9 mouse cellular contexts compared by ENCODE assay signal in the genomic region with DNA sequence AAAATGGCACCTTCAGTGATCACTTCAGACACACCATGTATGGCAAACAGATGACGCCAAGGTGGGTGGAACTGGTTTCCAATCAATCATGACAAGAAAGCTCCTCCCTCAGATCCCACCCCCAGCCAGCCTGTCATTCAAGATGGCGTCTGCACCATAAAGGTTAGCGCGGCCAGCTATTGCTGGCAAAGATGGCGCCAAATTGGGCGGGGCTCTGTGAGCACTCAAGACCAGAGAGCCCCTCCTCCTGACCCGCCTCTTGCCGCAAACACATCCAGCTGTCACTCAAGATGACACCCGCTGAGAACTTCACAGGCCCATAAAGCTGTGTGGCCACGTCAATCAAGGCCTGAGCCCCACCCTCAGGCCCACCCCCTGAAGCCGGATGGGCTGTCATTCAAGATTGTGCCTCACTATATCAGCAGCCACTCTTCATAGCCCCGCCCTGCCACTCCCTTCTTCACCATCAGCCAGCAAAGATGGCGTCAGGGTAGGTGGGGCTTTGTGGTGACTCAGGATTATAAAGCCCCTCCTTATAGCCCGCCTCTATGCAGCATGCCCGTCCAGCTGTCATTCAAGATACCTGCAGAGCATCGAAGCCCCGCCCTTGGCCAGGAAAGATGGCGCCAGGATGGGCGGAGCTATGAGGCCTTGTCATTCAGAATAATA. TPM values are rescaled to one million over a fixed set of nuclear protein-coding genes. Genes with fewer than 3 reads are reported as not detected.
DNase-seq lines count a peak whose midpoint lies in the region; ATAC-seq and TF ChIP-seq lines count a peak whose summit lies in the region.
"Had no signal": no experiment of that assay in that cellular context is flagged by ENCODE, and none has a peak within 500 bp of the region (broad histone marks: within the 10 kb centered on the region; RNA-seq: fewer than 3 reads in every experiment).

No protein-coding gene starts in this region.

- peaks cover 20% of the 10 kb centered on the region; the same call in 1 of the 2 replicates for H3K36me3 ChIP-seq in hindbrain, embryonic 14.5 days (replicated peaks; ENCODE audit: control insufficient read depth, insufficient read depth)
- no peaks in the 10 kb centered on the region for H3K36me3 ChIP-seq in lung, postnatal 0 days (ENCODE audit: insufficient read depth, low read length)

- H3K27me3 ChIP-seq in hindbrain, embryonic 14.5 days (ENCODE audit: control insufficient read depth, insufficient read depth, low read length), result no peaks in the 10 kb centered on the region
- no peaks in the 10 kb centered on the region for H3K27me3 ChIP-seq in lung, postnatal 0 days (replicated peaks; ENCODE audit: insufficient read depth, low read length)

- 49% methylated on average over 19 of the region's 19 CpGs for WGBS in hindbrain, embryonic 14.5 days
- WGBS in lung, postnatal 0 days, result 46% methylated on average over 19 of the region's 19 CpGs

- peaks cover 40% of the 10 kb centered on the region for H3K9me3 ChIP-seq in hindbrain, embryonic 14.5 days (ENCODE audit: control insufficient read depth, low read length)
- 0 out of 2 replicates have a peak, but pooled peaks cover 3% of the 10 kb centered on the region for H3K9me3 ChIP-seq in lung, postnatal 0 days (ENCODE audit: low read length)

- H3K9ac ChIP-seq in hindbrain, embryonic 14.5 days, result peak overlapping the region; percentile 49; the same call in 1 of the 2 replicates
- H3K9ac ChIP-seq in lung, postnatal 0 days (replicated peaks; ENCODE audit: low read depth), result no peak overlapping the region; the same call in 1 of the 2 replicates

- TF ChIP-seq EP300 in lung, postnatal 0 days (IDR thresholded peaks at IDR 0.05), result no peak

- H3K4me2 ChIP-seq in hindbrain, embryonic 14.5 days (replicated peaks), result peak overlapping the region; percentile 50
- peak overlapping the region; percentile 47 for H3K4me2 ChIP-seq in lung, postnatal 0 days (replicated peaks; ENCODE audit: low read depth, low read length)

- no peak for TF ChIP-seq CTCF in lung, postnatal 0 days (IDR thresholded peaks at IDR 0.05)

- no peaks in the 10 kb centered on the region for H3K4me1 ChIP-seq in hindbrain, embryonic 14.5 days (replicated peaks; ENCODE audit: control insufficient read depth, insufficient read depth, low read length)
- no peaks in the 10 kb centered on the region; the same call in 1 of the 2 replicates for H3K4me1 ChIP-seq in lung, postnatal 0 days (ENCODE audit: insufficient read depth, low read depth, low read length)

- peak overlapping the region; percentile 98 for H3K27ac ChIP-seq in hindbrain, embryonic 14.5 days
- H3K27ac ChIP-seq in lung, postnatal 0 days (ENCODE audit: low read length), result peak overlapping the region; percentile 94

- peak; percentile 84 for ATAC-seq in hindbrain, embryonic 14.5 days (ENCODE audit: low FRiP score)
- peak; percentile 79 for ATAC-seq in lung, postnatal 0 days
- no peak for ATAC-seq in granulocyte monocyte progenitor cell, adult 5-6 weeks (replicated peaks; ENCODE audit: poor library complexity, severe bottlenecking)

- H3K4me3 ChIP-seq in hindbrain, embryonic 14.5 days (replicated peaks; ENCODE audit: low read length), result peak overlapping the region; percentile 61
- H3K4me3 ChIP-seq in lung, postnatal 0 days (ENCODE audit: low read depth, low read length), result peak overlapping the region; percentile 63

- DNase-seq in adrenal gland, adult 2 months, result peak; percentile 93
- DNase-seq in cerebellum, postnatal 25 days, result peak; percentile 89 to 94
- peak; percentile 89 to 94 for DNase-seq in frontal cortex, postnatal 36 days (ENCODE audit: low spot score in 2 of 2)
- DNase-seq in hindbrain, embryonic 14.5 days (ENCODE audit: low spot score), result peak; percentile 91
- peak; percentile 64 to 70 for DNase-seq in layer of hippocampus, postnatal 25 days (ENCODE audit: extremely low spot score in 1 of 2, low spot score in 1 of 2)
- DNase-seq in lung, postnatal 0 days (ENCODE audit: low spot score), result peak; percentile 97
- DNase-seq in right cerebral cortex, adult 2 months (ENCODE audit: low spot score in 2 of 2), result peak; percentile 85 to 91

RNA-seq across cellular contexts. Expression of a gene that starts 1.8 kb away (rescaled TPM):
- 10 to 100 TPM; 41.3 to 41.5 TPM for total RNA-seq in adrenal gland, adult 2 months (2021)
- 2.7 and 3.0 TPM in 2 replicates for polyA plus RNA-seq in adrenal gland, adult 2 months (2012; rRNA removed)
- polyA plus RNA-seq in hindbrain, embryonic 14.5 days (2014; fragmentation: Nextera tagmentation; extraction: Ambion mirVana), result 111 and 133 TPM in 2 replicates
- total RNA-seq in layer of hippocampus, postnatal 25 days (2021), result 100 to 1,000 TPM; 160 to 182 TPM
- 49.7 and 55.1 TPM in 2 replicates for polyA plus RNA-seq in lung, postnatal 0 days (2015; fragmentation: Nextera tagmentation; extraction: Ambion mirVana)
- not detected in 2 replicates for total RNA-seq in granulocyte monocyte progenitor cell, adult 5-6 weeks (2014; fragmentation: Nextera tagmentation)
- 0.21 TPM in 1 of 2 replicates, not detected in the other for total RNA-seq in granulocyte monocyte progenitor cell, adult 5-6 weeks (2017)

RNA-seq across cellular contexts. Expression of a gene that starts 2.0 kb away (rescaled TPM):
- total RNA-seq in adrenal gland, adult 2 months (2021), result 1 to 10 TPM; 1.2 to 1.4 TPM
- polyA plus RNA-seq in adrenal gland, adult 2 months (2012; rRNA removed), result 0.08 and 0.31 TPM in 2 replicates
- polyA plus RNA-seq in hindbrain, embryonic 14.5 days (2014; fragmentation: Nextera tagmentation; extraction: Ambion mirVana), result 29.0 and 29.4 TPM in 2 replicates
- 10 to 100 TPM; 28.8 to 29.5 TPM for total RNA-seq in layer of hippocampus, postnatal 25 days (2021)
- polyA plus RNA-seq in lung, postnatal 0 days (2015; fragmentation: Nextera tagmentation; extraction: Ambion mirVana), result 0.71 and 1.1 TPM in 2 replicates
- total RNA-seq in granulocyte monocyte progenitor cell, adult 5-6 weeks (2014; fragmentation: Nextera tagmentation), result not detected in 2 replicates
- total RNA-seq in granulocyte monocyte progenitor cell, adult 5-6 weeks (2017), result not detected in 2 replicates
- polyA plus RNA-seq: spleen, adult 2 months had no signal

RNA-seq across cellular contexts. Expression of a gene that starts 32.1 kb away (rescaled TPM):
- total RNA-seq in adrenal gland, adult 2 months (2021), result 1 to 10 TPM; 3.2 to 4.3 TPM
- polyA plus RNA-seq in adrenal gland, adult 2 months (2012; rRNA removed), result 0.29 and 0.36 TPM in 2 replicates
- 7.1 and 7.5 TPM in 2 replicates for polyA plus RNA-seq in hindbrain, embryonic 14.5 days (2014; fragmentation: Nextera tagmentation; extraction: Ambion mirVana)
- 1 to 10 TPM; 5.6 to 7.4 TPM for total RNA-seq in layer of hippocampus, postnatal 25 days (2021)
- 1.0 and 1.6 TPM in 2 replicates for polyA plus RNA-seq in lung, postnatal 0 days (2015; fragmentation: Nextera tagmentation; extraction: Ambion mirVana)
- total RNA-seq in granulocyte monocyte progenitor cell, adult 5-6 weeks (2014; fragmentation: Nextera tagmentation), result not detected in 2 replicates
- total RNA-seq in granulocyte monocyte progenitor cell, adult 5-6 weeks (2017), result not detected in 2 replicates

Comparison
In these comparisons a context has a peak if more than half of its experiments do, and no peak if none do; other contexts are left out.
1. RNA of a gene that starts 1.8 kb away (total RNA-seq): 160 to 182 TPM in layer of hippocampus, postnatal 25 days and 41.3 to 41.5 TPM in adrenal gland, adult 2 months; 0.21 TPM in granulocyte monocyte progenitor cell, adult 5-6 weeks; every median in the first group is over 10 times any median in the second.
2. RNA of a gene that starts 2.0 kb away (total RNA-seq): 28.8 to 29.5 TPM in layer of hippocampus, postnatal 25 days; 1.2 to 1.4 TPM in adrenal gland, adult 2 months and not detected in granulocyte monocyte progenitor cell, adult 5-6 weeks; every median in the first group is over 10 times any median in the second.
3. RNA of a gene that starts 32.1 kb away (total RNA-seq): 5.6 to 7.4 TPM in layer of hippocampus, postnatal 25 days and 3.2 to 4.3 TPM in adrenal gland, adult 2 months; not detected in granulocyte monocyte progenitor cell, adult 5-6 weeks; every median in the first group is over 4 times any median in the second.
4. Peak in every context shown above with its lines, with median percentiles within 50 percentile points of each other: DNase-seq.